Mouse (Mus musculus) left cerebral cortex, postnatal 10 days (tissue): ENCODE data around the gene Eral1. TPM values are rescaled to one million over a fixed set of nuclear protein-coding genes. Genes with fewer than 3 reads are reported as not detected.
"Not testable (repeated sequence)": the region's sequence is repeated elsewhere in the genome, so short reads cannot be mapped to it uniquely, and the experiment has no call there.

Experiments used
- DNase-seq, 2 experiments: peaks; one replicate each; pipeline ENCODE4 v3.0.0; 2021 to 2022; ENCODE audit warnings: low spot score in 2 of 2, mixed read lengths in 1 of 2; ENCODE audit errors: extremely low spot score in 1 of 2
- intact Hi-C: fragments of 180-260 bp; cut with DNase I; formaldehyde crosslinking; loops from one replicate; pipeline ENCODE4 v1.15.1; 2025
- total RNA-seq, 2 experiments: library from RNA; stranded (reverse); gene quantifications; 2 replicates each; pipeline ENCODE4 v1.2.3; 2021

Gene Eral1
- total RNA-seq, 2 experiments from 2014 or later, result 16.7 to 18.5 TPM

- intact Hi-C loops, result no loop called here
- DNase-seq, result no peak
These were observed 27.1 kb downstream of the Eral1 start for GRCm38 (mm10) chr11:78053078-78053477.

- intact Hi-C loops, result not testable (repeated sequence)
These were observed 31.5 kb downstream of the Eral1 start for GRCm38 (mm10) chr11:78048637-78049036.

GRCm38 (mm10) chr11:78044758-78045251 is 35.4 kb downstream of the Eral1 start:
- intact Hi-C loops, result no loop called here
- peak; percentile 38 to 84 for DNase-seq

More at GRCm38 (mm10) chr11:78048637-78049036, 31.5 kb downstream of the Eral1 start:
- DNase-seq, result not testable (repeated sequence)

- intact Hi-C loops, DNase-seq: not testable (repeated sequence)
These were observed 37.8 kb downstream of the Eral1 start for GRCm38 (mm10) chr11:78042290-78042870.

GRCm38 (mm10) chr11:78040878-78041277 is 39.3 kb downstream of the Eral1 start:
- intact Hi-C loops, result no loop called here
- DNase-seq, result no peak

GRCm38 (mm10) chr11:78037831-78038752 is 42.1 kb downstream of the Eral1 start, which contains the start of gene Flot2:
TSS of gene Flot2 (plus strand) at chr11:78037931.
- DNase-seq, result peak; percentile 19 to 74
- intact Hi-C loops, result loop anchor here (2.0 kb wide), 1 partner anchor 139 kb away; the partner anchor contains the start of genes Nek8 and Tlcd1

- no peak for DNase-seq
- intact Hi-C loops, result no loop called here
These were observed 43.4 kb downstream of the Eral1 start for GRCm38 (mm10) chr11:78036791-78037190.

GRCm38 (mm10) chr11:78033931-78034617 is 46.1 kb downstream of the Eral1 start:
- intact Hi-C loops, result no loop called here
- DNase-seq, result no peak

- intact Hi-C loops, result no loop called here
- no peak for DNase-seq
These were observed 47.4 kb downstream of the Eral1 start for GRCm38 (mm10) chr11:78032809-78033195.

GRCm38 (mm10) chr11:78031947-78032808 is 48.0 kb downstream of the Eral1 start, which contains the start of gene Dhrs13:
TSS of gene Dhrs13 (plus strand) at chr11:78032280.
- intact Hi-C loops, result no loop called here
- DNase-seq, result peak; percentile 85 to 93

- intact Hi-C loops, result no loop called here
- DNase-seq, result no peak
These were observed 48.8 kb downstream of the Eral1 start for GRCm38 (mm10) chr11:78031389-78031788.

- intact Hi-C loops, result no loop called here
- no peak for DNase-seq
These were observed 49.6 kb downstream of the Eral1 start for GRCm38 (mm10) chr11:78030600-78030999.

GRCm38 (mm10) chr11:78029240-78029639 is 50.9 kb downstream of the Eral1 start:
- intact Hi-C loops, result no loop called here
- no peak for DNase-seq

- intact Hi-C loops, result loop anchor here (5.0 kb wide), 1 partner anchor 36 kb away; no protein-coding TSS in a partner anchor
- DNase-seq, result peak in 1 of 2 experiments; percentile 50
These were observed 56.6 kb downstream of the Eral1 start for GRCm38 (mm10) chr11:78023607-78024006.
